Mouse (Mus musculus): ENCODE results near the gene Dync2li1.

GRCm38 (mm10) chr17:84631836-84632235 lies 5.5 kb downstream of the Dync2li1 start:
- TF ChIP-seq CTCF (IDR thresholded peaks at IDR 0.05) (no peak), EP300 (IDR thresholded peaks at IDR 0.05) (no peak)

Data from lung, postnatal 0 days (tissue).